Comparison of ENCODE assay signal across 10 mouse cellular contexts in the genomic region with DNA sequence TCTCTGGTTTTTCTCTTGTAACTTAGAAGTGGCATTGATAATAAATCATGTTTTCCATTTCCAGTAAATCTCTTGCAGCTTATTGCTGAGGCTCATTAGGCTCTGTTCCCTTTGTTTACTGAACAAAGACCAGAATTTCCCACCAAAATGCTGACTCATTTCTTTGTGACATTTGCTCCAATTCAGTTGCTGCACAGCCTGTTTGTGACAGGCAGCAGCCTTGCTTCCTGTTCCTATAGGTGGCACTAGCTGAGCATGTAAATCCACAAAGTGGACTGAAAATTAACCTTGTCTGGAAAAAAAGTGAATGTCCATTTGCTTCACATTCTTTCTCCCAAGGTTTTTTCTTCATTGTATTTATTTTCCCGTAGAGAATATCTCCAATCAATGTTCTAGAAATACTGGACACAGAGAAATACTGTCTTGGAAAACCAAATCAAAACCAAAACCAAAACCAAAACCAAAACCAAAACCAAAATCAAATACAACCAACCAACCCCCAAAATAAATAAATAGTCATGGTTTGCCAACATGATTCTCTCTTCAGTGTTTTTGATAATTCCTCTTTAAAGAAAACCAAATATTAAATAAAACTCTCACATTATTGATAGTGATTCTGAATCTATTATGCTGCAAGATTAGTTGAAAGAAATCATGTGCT. TPM values are rescaled to one million over a fixed set of nuclear protein-coding genes. Genes with fewer than 3 reads are reported as not detected.
DNase-seq lines count a peak whose midpoint lies in the region; ATAC-seq and TF ChIP-seq lines count a peak whose summit lies in the region.
"Had no signal": no experiment of that assay in that cellular context is flagged by ENCODE, and none has a peak within 500 bp of the region (broad histone marks: within the 10 kb centered on the region; RNA-seq: fewer than 3 reads in every experiment).

No protein-coding gene starts in this region.

- no peak for DNase-seq in heart, postnatal 0 days (ENCODE audit: low spot score)
- DNase-seq in urinary bladder, adult 18-20 months (ENCODE audit: low spot score in 2 of 2), result peak; percentile 2 to 36
- no peak for DNase-seq in urinary bladder, postnatal 4 days (ENCODE audit: low spot score in 2 of 2)
- DNase-seq in c-Kit-positive CD71-positive TER-119-positive erythroid progenitor cells, embryonic 14.5 days (ENCODE audit: low spot score), result peak; percentile 58
- DNase-seq in induced T-regulatory cell, adult 2 months (ENCODE audit: low read depth), result peak; percentile 38
- DNase-seq in mesoderm, embryonic 11.5 days (ENCODE audit: low read depth, low spot score), result peak; percentile 13
- no peak for DNase-seq in spleen, postnatal 10 days (ENCODE audit: low spot score in 2 of 2)

- no peak overlapping the region for H3K9ac ChIP-seq in heart, postnatal 0 days (replicated peaks; ENCODE audit: low read depth, low read length)
- no peak overlapping the region for H3K9ac ChIP-seq in heart, embryonic 11.5 days (ENCODE audit: low read depth, low read length)
- H3K9ac ChIP-seq: embryonic facial prominence, embryonic 12.5 days had no signal

- H3K27ac ChIP-seq in heart, postnatal 0 days (ENCODE audit: low read depth), result no peak overlapping the region
- no peak overlapping the region for H3K27ac ChIP-seq in heart, embryonic 11.5 days (ENCODE audit: low read depth, low read length)
- H3K27ac ChIP-seq: embryonic facial prominence, embryonic 12.5 days had no signal

- no peaks in the 10 kb centered on the region for H3K36me3 ChIP-seq in heart, postnatal 0 days (replicated peaks; ENCODE audit: control insufficient read depth, insufficient read depth, low read length)
- no peaks in the 10 kb centered on the region for H3K36me3 ChIP-seq in heart, embryonic 11.5 days (ENCODE audit: control insufficient read depth, insufficient read depth, low read length)
- H3K36me3 ChIP-seq: embryonic facial prominence, embryonic 12.5 days had no signal

- TF ChIP-seq CTCF in heart, postnatal 0 days (IDR thresholded peaks at IDR 0.05; ENCODE audit: low read depth), result peak; percentile 30

- no peak overlapping the region for H3K4me2 ChIP-seq in heart, postnatal 0 days (ENCODE audit: low read depth, low read length)
- H3K4me2 ChIP-seq in heart, embryonic 11.5 days, result no peak overlapping the region
- H3K4me2 ChIP-seq: embryonic facial prominence, embryonic 12.5 days had no signal

- no peaks in the 10 kb centered on the region for H3K9me3 ChIP-seq in heart, postnatal 0 days (replicated peaks; ENCODE audit: control insufficient read depth, low read length)
- no peaks in the 10 kb centered on the region for H3K9me3 ChIP-seq in heart, embryonic 11.5 days (replicated peaks; ENCODE audit: control insufficient read depth, low read length)
- H3K9me3 ChIP-seq: embryonic facial prominence, embryonic 12.5 days had no signal

- H3K27me3 ChIP-seq in heart, postnatal 0 days (ENCODE audit: control insufficient read depth, insufficient read depth, low read length), result no peaks in the 10 kb centered on the region
- H3K27me3 ChIP-seq in heart, embryonic 11.5 days (ENCODE audit: control insufficient read depth, insufficient read depth, low read length), result no peaks in the 10 kb centered on the region
- H3K27me3 ChIP-seq: embryonic facial prominence, embryonic 12.5 days had no signal

- no peaks in the 10 kb centered on the region for H3K4me1 ChIP-seq in heart, postnatal 0 days (ENCODE audit: control insufficient read depth, insufficient read depth)
- no peaks in the 10 kb centered on the region for H3K4me1 ChIP-seq in heart, embryonic 11.5 days (ENCODE audit: control insufficient read depth, insufficient read depth, low read length)
- H3K4me1 ChIP-seq: embryonic facial prominence, embryonic 12.5 days had no signal

- 62% methylated on average over 1 of the region's 1 CpGs for WGBS in heart, postnatal 0 days
- 63% methylated on average over 1 of the region's 1 CpGs for WGBS in heart, embryonic 11.5 days (ENCODE audit: insufficient replicate concordance)

- ATAC-seq in heart, postnatal 0 days (ENCODE audit: insufficient read depth, low read depth), result no peak
- ATAC-seq in heart, embryonic 11.5 days (replicated peaks; ENCODE audit: insufficient number of reproducible peaks, low FRiP score, low TSS enrichment), result no peak

- no peak overlapping the region for H3K4me3 ChIP-seq in heart, postnatal 0 days (ENCODE audit: low read depth, low read length)
- no peak overlapping the region for H3K4me3 ChIP-seq in heart, embryonic 11.5 days (ENCODE audit: low read depth, low read length)
- H3K4me3 ChIP-seq: embryonic facial prominence, embryonic 12.5 days had no signal

- TF ChIP-seq EP300 in heart, postnatal 0 days (IDR thresholded peaks at IDR 0.05; ENCODE audit: low read depth), result no peak

RNA-seq across cellular contexts. Expression of a gene that starts 30.3 kb away (rescaled TPM):
- total RNA-seq in heart, postnatal 0 days (2014; rRNA removed; ENCODE audit: low replicate concordance), result 257 and 266 TPM in 2 replicates
- polyA plus RNA-seq in heart, postnatal 0 days (2015; fragmentation: Nextera tagmentation; extraction: Ambion mirVana), result 454 and 480 TPM in 2 replicates
- 317 and 376 TPM in 2 replicates for polyA plus RNA-seq in heart, embryonic 11.5 days (2014; fragmentation: Nextera tagmentation; extraction: Ambion mirVana)

RNA-seq across cellular contexts. Expression of a gene that starts 51.6 kb away (rescaled TPM):
- 3.7 TPM in 1 of 2 replicates, not detected in the other for total RNA-seq in heart, postnatal 0 days (2014; rRNA removed; ENCODE audit: low replicate concordance)
- 1.2 and 1.3 TPM in 2 replicates for polyA plus RNA-seq in heart, postnatal 0 days (2015; fragmentation: Nextera tagmentation; extraction: Ambion mirVana)
- 1.2 and 1.5 TPM in 2 replicates for polyA plus RNA-seq in heart, embryonic 11.5 days (2014; fragmentation: Nextera tagmentation; extraction: Ambion mirVana)
- total RNA-seq: left cerebral cortex, postnatal 25 days had no signal

Comparison
In these comparisons a context has a peak if more than half of its experiments do, and no peak if none do; other contexts are left out.
1. DNase-seq: peak in urinary bladder, adult 18-20 months (2 of 2), c-Kit-positive CD71-positive TER-119-positive erythroid progenitor cells, embryonic 14.5 days (single experiment), induced T-regulatory cell, adult 2 months (single experiment) and mesoderm, embryonic 11.5 days (single experiment); none in heart, postnatal 0 days (single experiment), urinary bladder, postnatal 4 days (0 of 2) and spleen, postnatal 10 days (0 of 2).